Mouse (Mus musculus): Measurements from ENCODE around the gene Kansl3. TPM values are rescaled to one million over a fixed set of nuclear protein-coding genes. Genes with fewer than 3 reads are reported as not detected.

Kansl3 gene
- total RNA-seq, 2 experiments from 2014 or later, result 57.6 to 60.4 TPM

DNA sequence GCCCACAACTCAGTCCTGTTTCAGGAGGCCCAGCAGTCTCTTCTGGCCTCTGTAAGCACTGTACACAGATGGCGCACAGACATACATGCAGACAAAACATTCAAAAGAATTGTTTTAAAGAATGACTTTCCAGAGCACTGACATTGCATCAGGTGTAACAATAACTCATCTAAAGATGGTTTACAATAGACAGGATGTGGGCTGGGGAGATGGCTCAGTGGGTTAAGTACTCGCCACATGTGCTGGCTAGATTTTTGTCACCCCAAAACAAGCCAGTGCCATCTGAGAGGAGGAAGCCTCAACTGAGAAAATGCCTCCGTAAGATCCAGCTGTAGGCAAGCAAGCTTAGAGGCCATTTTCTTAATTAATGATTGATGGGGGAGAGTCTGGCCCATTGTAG, 74.6 kb downstream of the Kansl3 start:
- no peak for DNase-seq (ENCODE audit: low spot score in 2 of 2)

DNA sequence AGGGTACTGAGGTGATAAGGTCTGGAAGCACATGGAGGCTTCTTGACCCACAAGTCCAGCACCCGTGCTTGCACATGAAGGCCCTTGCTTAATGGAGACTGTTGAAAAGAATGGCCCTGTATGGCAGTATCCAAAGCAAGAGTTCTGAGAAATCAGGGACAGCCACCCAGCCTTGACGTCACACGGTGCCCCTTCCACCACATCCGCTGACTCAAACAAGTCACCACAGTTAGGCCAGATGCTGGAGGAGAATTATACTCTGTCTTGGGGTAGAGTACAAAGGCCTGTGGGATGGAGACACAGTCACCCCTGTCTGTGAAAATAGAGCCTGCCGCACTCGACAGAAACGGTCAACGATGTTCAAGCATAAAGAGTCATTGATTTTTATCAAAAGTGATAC, 75.5 kb downstream of the Kansl3 start:
- no peak for DNase-seq (ENCODE audit: low spot score in 2 of 2)

Small RNAs within 50 kb of the gene (microRNA-seq; reads per million reads assigned to microRNA genes)
- 0.68 to 3.1 reads per million in 2 experiments for gene Mir6898

Other genes starting within 250 kb of the Kansl3 start
- gene Uggt1, start 124.5 kb downstream of the Kansl3 start, total RNA-seq (2021), result 10 to 100 TPM; 38.3 to 44.3 TPM
- under 1 TPM; 0.55 to 0.67 TPM for gene Neurl3, start 94.5 kb downstream of the Kansl3 start, total RNA-seq (2021)
- 10 to 100 TPM; 17.2 to 19.9 TPM for gene Arid5a, start 61.4 kb downstream of the Kansl3 start, total RNA-seq (2021)
- not detected for gene Fer1l5, start 3.1 kb upstream of the Kansl3 start, total RNA-seq (2021)
- 10 to 100 TPM; 51.3 to 57.7 TPM for gene Lman2l, start 76.1 kb upstream of the Kansl3 start, total RNA-seq (2021)
- 10 to 100 TPM; 16.8 to 18.2 TPM for gene Cnnm4, start 102.4 kb upstream of the Kansl3 start, total RNA-seq (2021)
- gene Cnnm3, start 142.7 kb upstream of the Kansl3 start, total RNA-seq (2021), result 10 to 100 TPM; 36.1 to 39.5 TPM
- gene Ankrd23, start 167.7 kb upstream of the Kansl3 start, total RNA-seq (2021), result 1 to 10 TPM; 6.1 to 7.5 TPM
- gene Gm42417, start 170.2 kb upstream of the Kansl3 start, total RNA-seq (2021), result not detected
- gene Ankrd39, start 178.3 kb upstream of the Kansl3 start, total RNA-seq (2021), result 10 to 100 TPM; 12.2 to 14.2 TPM
- 10 to 100 TPM; 17.6 to 20.8 TPM for gene Sema4c, start 189.2 kb upstream of the Kansl3 start, total RNA-seq (2021)